Mouse (Mus musculus) bone marrow, adult 2 months (tissue): Measurements from ENCODE around the gene Cbln3.

ENCODE experiments used
- CTCF ChIP-seq: fragments of 200-500 bp; IDR thresholded peaks from 2 replicates; pipeline ENCODE4 v1.5.1; 2011; ENCODE audit warnings: low read length, control low read depth; ENCODE audit not compliant: control insufficient read depth, insufficient read depth
- POLR2A ChIP-seq: fragments of 200-500 bp; IDR thresholded peaks from 2 replicates; pipeline ENCODE4 v1.6.1; 2011; ENCODE audit warnings: low read depth, mild to moderate bottlenecking, control low read depth, low read length, borderline replicate concordance; ENCODE audit not compliant: control insufficient read depth

GRCm38 (mm10) chr14:55898947-55899346, 14.8 kb upstream of the Cbln3 start:
- TF ChIP-seq CTCF (no peak), POLR2A (no peak)
